Mouse (Mus musculus): ENCODE data around the gene Ldb1. TPM values are rescaled to one million over a fixed set of nuclear protein-coding genes. Genes with fewer than 3 reads are reported as not detected.

Gene Ldb1
- polyA plus RNA-seq, 1 experiment from 2014 or later = 93.0 TPM

DNA sequence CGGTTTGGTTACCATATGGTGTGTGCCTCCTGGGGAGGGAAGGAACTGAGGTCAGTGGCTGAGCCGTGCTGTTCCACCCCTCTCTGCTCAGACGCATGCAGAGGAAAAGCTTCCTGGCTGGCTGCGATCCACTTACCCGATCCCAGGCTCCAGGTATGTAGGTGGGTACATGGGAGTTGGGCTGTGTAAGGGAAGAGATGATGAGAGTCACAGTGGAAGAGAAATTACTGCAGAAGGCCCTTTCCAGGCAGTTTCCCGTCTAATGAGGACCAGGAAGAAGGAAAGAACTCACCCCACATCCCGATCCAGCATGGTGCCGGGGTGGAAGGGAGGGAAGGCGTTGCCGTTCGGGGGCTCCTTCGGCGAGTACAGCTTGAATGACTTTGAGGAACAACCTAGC is 9.0 kb downstream of the Ldb1 start:
- H3K9me3 ChIP-seq (ENCODE audit: control insufficient read depth, low read length) = no peaks in the 10 kb centered on the region
- no peaks in the 10 kb centered on the region for H3K27me3 ChIP-seq (ENCODE audit: control insufficient read depth, insufficient read depth, low read length)
- no peak overlapping the region for H3K4me3 ChIP-seq (ENCODE audit: low read depth, low read length)
- DNase-seq (ENCODE audit: low spot score) (no peak), ATAC-seq (ENCODE audit: insufficient read depth, low FRiP score, low TSS enrichment) (no peak)
- no peak overlapping the region for H3K4me2 ChIP-seq (ENCODE audit: low read depth)
- peaks cover 38% of the 10 kb centered on the region for H3K36me3 ChIP-seq (ENCODE audit: control insufficient read depth, insufficient read depth, low read length)
- WGBS = 94% methylated on average over 13 of the region's 13 CpGs
- H3K9ac ChIP-seq (ENCODE audit: low read length) = no peak overlapping the region
- H3K4me1 ChIP-seq (ENCODE audit: control insufficient read depth, insufficient read depth, low read length) = peaks cover 29% of the 10 kb centered on the region
- H3K27ac ChIP-seq (ENCODE audit: low read depth, low read length) = no peak overlapping the region

DNA sequence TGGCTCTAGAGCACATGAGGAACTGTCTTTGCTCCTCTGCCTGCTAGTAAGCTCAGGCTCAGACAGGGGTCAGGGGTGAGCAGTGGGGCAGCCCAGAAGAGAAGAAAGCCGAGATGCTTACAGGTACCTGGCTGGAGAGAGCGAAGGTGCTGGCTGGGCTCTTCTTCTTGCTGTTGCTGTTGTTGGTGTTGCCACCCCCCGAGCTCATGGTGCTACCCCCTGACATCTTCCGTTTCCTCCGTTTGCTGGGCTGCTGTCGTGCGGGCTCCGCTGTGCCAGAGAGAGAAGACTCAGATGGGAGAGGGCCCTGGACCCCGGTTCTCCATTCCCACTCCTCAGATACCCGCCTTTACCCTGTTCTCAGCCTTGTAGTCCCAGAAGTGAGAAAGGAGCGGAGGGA is 11.1 kb downstream of the Ldb1 start:
- H3K27ac ChIP-seq (ENCODE audit: low read depth, low read length) = no peak overlapping the region
- peaks cover 19% of the 10 kb centered on the region for H3K4me1 ChIP-seq (ENCODE audit: control insufficient read depth, insufficient read depth, low read length)
- no peak overlapping the region for H3K4me2 ChIP-seq (ENCODE audit: low read depth)
- H3K27me3 ChIP-seq (ENCODE audit: control insufficient read depth, insufficient read depth, low read length) = no peaks in the 10 kb centered on the region
- no peak overlapping the region for H3K9ac ChIP-seq (ENCODE audit: low read length)
- ATAC-seq (ENCODE audit: insufficient read depth, low FRiP score, low TSS enrichment) = no peak
- H3K36me3 ChIP-seq (ENCODE audit: control insufficient read depth, insufficient read depth, low read length) = peaks cover 43% of the 10 kb centered on the region
- H3K4me3 ChIP-seq (ENCODE audit: low read depth, low read length) = no peak overlapping the region
- 97% methylated on average over 11 of the region's 11 CpGs for WGBS
- no peak for DNase-seq (ENCODE audit: low spot score)
- no peaks in the 10 kb centered on the region for H3K9me3 ChIP-seq (ENCODE audit: control insufficient read depth, low read length)

DNA sequence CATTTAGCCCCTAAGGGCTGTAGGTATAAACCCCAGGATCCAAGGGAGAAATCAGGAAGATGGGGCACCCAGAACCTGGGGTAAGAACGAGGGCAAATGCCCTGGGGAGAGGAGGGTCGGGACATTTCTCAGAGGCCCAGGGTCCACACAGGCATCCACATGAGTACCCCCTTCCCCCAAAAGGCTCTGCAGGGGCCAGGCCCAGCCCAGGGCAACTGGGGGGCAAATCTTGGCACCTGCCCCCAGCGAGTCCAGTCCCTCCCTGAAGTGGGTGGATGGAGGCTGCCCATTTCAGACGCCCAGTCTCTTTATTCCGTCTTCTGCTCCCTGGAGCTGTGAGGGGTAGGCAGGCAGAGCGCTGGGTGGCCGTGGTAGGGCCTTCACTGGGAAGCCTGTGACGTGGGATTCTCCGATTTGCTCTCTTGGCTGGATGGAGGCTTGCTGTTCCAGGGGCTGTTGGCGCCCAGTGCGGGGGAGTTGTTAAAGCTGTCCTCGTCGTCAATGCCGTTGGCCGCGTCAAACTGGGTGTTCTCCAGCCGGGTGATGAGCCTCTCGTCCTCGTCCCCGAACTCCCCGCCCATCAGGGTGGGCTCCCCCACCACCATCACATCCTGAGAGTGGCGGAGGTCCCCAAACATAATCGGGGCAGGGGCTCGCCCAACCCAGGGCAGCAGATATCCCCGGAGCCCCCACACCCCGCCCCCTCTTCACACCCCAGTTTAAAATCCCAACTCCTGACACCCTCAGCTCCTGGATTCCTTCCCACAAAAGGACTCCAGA is 12.1 kb downstream of the Ldb1 start:
- DNase-seq (ENCODE audit: low spot score) (no peak), ATAC-seq (ENCODE audit: insufficient read depth, low FRiP score, low TSS enrichment) (no peak)
- Histone ChIP-seq H3K27me3 (ENCODE audit: control insufficient read depth, insufficient read depth, low read length) (no peaks in the 10 kb centered on the region), H3K9ac (ENCODE audit: low read length) (no peak overlapping the region), H3K4me3 (ENCODE audit: low read depth, low read length) (no peak overlapping the region), H3K27ac (ENCODE audit: low read depth, low read length) (no peak overlapping the region), H3K4me1 (ENCODE audit: control insufficient read depth, insufficient read depth, low read length) (peaks cover 15% of the 10 kb centered on the region), H3K9me3 (ENCODE audit: control insufficient read depth, low read length) (no peaks in the 10 kb centered on the region), H3K4me2 (ENCODE audit: low read depth) (no peak overlapping the region), H3K36me3 (ENCODE audit: control insufficient read depth, insufficient read depth, low read length) (peaks cover 43% of the 10 kb centered on the region)
- 85% methylated on average over 24 of the region's 26 CpGs for WGBS

DNA sequence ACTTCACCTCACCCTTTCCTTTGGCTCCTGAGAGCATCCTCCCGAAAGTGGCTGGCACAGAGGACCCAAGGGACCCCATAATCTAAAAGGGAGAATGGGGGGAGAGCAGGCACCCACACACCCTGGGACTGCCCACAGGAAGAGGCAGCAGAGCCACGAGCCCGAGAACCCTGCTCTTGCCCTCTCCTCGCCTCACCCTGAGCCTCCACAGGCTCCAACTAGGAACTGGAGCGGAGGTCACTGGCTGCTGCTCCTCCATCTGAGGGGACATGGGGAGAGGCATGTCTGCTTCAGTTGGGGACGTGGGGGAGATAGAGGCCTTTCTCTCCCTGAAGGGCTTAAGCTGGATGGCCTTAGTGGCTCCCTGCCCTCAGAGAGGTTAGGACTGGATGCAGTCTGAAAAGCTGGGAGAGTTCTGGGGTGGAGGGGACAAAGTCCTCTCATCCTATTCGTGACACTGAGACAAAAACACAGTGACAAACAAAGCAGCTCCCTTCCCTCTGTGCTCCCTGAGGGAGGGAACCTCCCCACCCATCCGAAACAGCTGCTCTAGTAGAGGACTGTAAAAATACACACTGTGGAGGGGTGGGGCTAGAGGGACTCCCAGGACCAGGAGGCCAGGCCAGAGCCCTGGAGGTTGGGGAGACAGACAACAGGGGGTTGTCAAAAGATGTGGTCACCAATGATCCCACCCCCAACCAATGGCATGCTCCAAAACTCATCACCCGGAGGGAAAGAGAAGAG is 13.2 kb downstream of the Ldb1 start:
- peaks cover 43% of the 10 kb centered on the region for H3K36me3 ChIP-seq (ENCODE audit: control insufficient read depth, insufficient read depth, low read length)
- ATAC-seq (ENCODE audit: insufficient read depth, low FRiP score, low TSS enrichment) = no peak
- 83% methylated on average over 9 of the region's 9 CpGs for WGBS
- H3K27ac ChIP-seq (ENCODE audit: low read depth, low read length) = no peak overlapping the region
- H3K27me3 ChIP-seq (ENCODE audit: control insufficient read depth, insufficient read depth, low read length) = no peaks in the 10 kb centered on the region
- H3K4me3 ChIP-seq (ENCODE audit: low read depth, low read length) = no peak overlapping the region
- H3K4me1 ChIP-seq (ENCODE audit: control insufficient read depth, insufficient read depth, low read length) = peaks cover 4% of the 10 kb centered on the region
- no peaks in the 10 kb centered on the region for H3K9me3 ChIP-seq (ENCODE audit: control insufficient read depth, low read length)
- no peak overlapping the region for H3K4me2 ChIP-seq (ENCODE audit: low read depth)
- DNase-seq (ENCODE audit: low spot score) = no peak
- H3K9ac ChIP-seq (ENCODE audit: low read length) = no peak overlapping the region

DNA sequence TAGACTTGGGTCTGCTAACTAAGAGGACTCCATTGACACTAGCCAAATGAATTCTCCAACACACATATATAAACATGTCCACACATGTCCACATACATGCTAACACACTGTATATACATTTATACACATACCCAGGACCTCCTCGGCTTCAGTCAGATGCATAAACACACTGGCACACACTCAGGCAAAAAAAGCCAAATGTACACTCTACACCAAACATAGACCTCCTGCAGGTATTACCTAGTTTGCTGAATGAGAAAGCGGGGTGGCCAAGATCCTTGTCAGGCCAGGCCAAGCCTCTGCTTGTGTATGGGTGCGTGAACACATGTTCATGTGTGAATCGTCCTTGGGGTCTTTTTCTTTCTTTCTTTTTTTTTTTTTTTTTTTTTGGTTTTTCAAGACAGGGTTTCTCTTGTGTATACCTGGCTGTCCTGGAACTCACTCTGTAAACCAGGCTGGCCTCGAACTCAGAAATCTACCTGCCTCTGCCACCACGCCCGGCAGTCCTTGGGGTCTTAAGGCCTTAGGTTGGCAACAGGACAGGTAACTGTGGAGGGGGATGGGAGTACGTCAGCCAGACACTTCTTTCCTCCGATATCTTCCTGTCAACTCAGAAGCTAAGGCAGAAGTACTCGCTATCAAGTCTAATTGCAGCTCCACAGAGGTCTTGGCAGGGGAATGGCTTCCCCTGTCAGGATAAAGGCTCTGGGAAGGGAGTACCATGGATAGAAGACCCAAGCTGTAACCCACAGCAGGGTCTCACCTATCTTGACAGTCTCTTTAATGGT is 14.6 kb downstream of the Ldb1 start:
- DNase-seq (ENCODE audit: low spot score) = no peak
- H3K4me3 ChIP-seq (ENCODE audit: low read depth, low read length) = no peak overlapping the region
- no peaks in the 10 kb centered on the region for H3K9me3 ChIP-seq (ENCODE audit: control insufficient read depth, low read length)
- no peak overlapping the region for H3K27ac ChIP-seq (ENCODE audit: low read depth, low read length)
- no peak overlapping the region for H3K9ac ChIP-seq (ENCODE audit: low read length)
- no peaks in the 10 kb centered on the region for H3K27me3 ChIP-seq (ENCODE audit: control insufficient read depth, insufficient read depth, low read length)
- no peak overlapping the region for H3K4me2 ChIP-seq (ENCODE audit: low read depth)
- H3K4me1 ChIP-seq (ENCODE audit: control insufficient read depth, insufficient read depth, low read length) = no peaks in the 10 kb centered on the region; the same call in 1 of the 2 replicates
- WGBS = 93% methylated on average over 10 of the region's 10 CpGs
- ATAC-seq (ENCODE audit: insufficient read depth, low FRiP score, low TSS enrichment) = no peak
- H3K36me3 ChIP-seq (ENCODE audit: control insufficient read depth, insufficient read depth, low read length) = peaks cover 36% of the 10 kb centered on the region

DNA sequence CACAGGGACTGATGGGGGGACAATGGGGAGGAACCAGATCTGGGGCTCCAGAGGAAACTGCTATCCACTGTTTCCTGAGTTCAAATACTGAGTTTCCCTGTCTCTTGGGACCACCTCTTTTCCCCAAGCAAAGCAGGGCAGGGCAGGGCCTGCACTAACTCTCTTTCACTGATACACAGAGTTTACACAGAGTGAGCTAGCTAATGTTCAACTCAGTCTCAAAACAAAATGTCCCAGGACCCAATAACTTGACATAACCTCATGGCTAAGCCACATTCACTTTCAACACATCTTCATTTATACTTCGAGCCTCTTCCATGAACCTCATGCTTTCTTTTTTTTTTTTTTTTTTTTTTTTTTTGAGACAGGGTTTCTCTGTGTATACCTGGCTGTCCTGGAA is 15.4 kb downstream of the Ldb1 start:
- no peaks in the 10 kb centered on the region; the same call in 1 of the 2 replicates for H3K4me1 ChIP-seq (ENCODE audit: control insufficient read depth, insufficient read depth, low read length)
- WGBS = 96% methylated on average over 1 of the region's 1 CpGs
- DNase-seq (ENCODE audit: low spot score) = no peak
- no peaks in the 10 kb centered on the region for H3K27me3 ChIP-seq (ENCODE audit: control insufficient read depth, insufficient read depth, low read length)
- H3K27ac ChIP-seq (ENCODE audit: low read depth, low read length) = no peak overlapping the region
- H3K4me3 ChIP-seq (ENCODE audit: low read depth, low read length) = no peak overlapping the region
- no peak overlapping the region for H3K4me2 ChIP-seq (ENCODE audit: low read depth)
- no peak overlapping the region for H3K9ac ChIP-seq (ENCODE audit: low read length)
- no peak for ATAC-seq (ENCODE audit: insufficient read depth, low FRiP score, low TSS enrichment)
- H3K36me3 ChIP-seq (ENCODE audit: control insufficient read depth, insufficient read depth, low read length) = peaks cover 29% of the 10 kb centered on the region
- H3K9me3 ChIP-seq (ENCODE audit: control insufficient read depth, low read length) = no peaks in the 10 kb centered on the region

DNA sequence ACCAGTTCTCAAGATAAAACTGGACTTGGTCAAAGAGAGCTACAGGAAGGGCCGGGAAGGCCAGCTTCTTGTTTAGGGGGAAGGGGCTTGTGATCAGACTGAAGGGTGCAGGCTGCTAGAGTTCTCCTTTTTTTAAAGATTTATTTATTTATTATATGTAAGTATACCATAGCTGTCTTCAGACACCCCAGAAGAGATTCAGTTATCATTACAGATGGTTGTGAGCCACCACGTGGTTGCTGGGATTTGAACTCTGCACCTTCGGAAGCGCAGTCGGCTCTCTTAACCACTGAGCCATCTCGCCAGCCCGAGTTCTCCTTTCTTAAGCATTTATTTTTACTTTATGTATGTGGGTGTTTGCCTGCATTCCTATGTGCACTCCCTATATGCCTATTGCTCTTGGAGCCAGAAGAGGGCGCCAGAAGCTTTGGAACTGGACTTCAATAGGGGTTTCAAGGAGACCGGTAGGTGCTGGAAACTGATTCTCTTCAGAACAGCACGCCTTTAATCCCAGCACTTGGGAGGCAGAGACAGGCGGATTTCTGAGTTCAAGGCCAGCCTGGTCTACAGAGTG is 16.2 kb downstream of the Ldb1 start:
- 73% methylated on average over 11 of the region's 11 CpGs for WGBS
- H3K4me2 ChIP-seq (ENCODE audit: low read depth) = no peak overlapping the region
- ATAC-seq (ENCODE audit: insufficient read depth, low FRiP score, low TSS enrichment) (no peak), DNase-seq (ENCODE audit: low spot score) (no peak)
- no peaks in the 10 kb centered on the region for H3K9me3 ChIP-seq (ENCODE audit: control insufficient read depth, low read length)
- no peaks in the 10 kb centered on the region for H3K27me3 ChIP-seq (ENCODE audit: control insufficient read depth, insufficient read depth, low read length)
- no peak overlapping the region for H3K9ac ChIP-seq (ENCODE audit: low read length)
- H3K36me3 ChIP-seq (ENCODE audit: control insufficient read depth, insufficient read depth, low read length) = peaks cover 21% of the 10 kb centered on the region
- H3K27ac ChIP-seq (ENCODE audit: low read depth, low read length) = no peak overlapping the region
- H3K4me3 ChIP-seq (ENCODE audit: low read depth, low read length) = no peak overlapping the region
- no peaks in the 10 kb centered on the region; the same call in 1 of the 2 replicates for H3K4me1 ChIP-seq (ENCODE audit: control insufficient read depth, insufficient read depth, low read length)

DNA sequence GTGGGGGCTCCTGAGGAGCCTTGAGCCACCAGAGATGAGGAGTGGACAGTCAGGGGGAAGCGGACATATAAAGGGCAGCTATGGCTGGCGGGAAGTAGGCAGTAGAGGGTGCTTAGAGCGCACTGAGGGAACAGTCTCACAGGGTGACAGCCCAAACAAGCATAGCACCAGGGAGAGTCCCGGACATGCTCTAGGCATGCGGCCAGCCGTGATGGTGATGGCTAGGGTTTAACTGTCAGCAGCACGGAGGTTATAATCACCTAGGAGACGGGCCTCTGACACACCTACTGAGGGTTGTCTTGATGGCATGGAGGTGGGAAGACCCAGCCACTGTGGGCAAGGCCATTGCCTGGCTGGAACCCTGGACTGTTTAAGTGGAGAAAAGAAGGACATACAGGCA is 18.4 kb downstream of the Ldb1 start:
- no peaks in the 10 kb centered on the region; the same call in 1 of the 2 replicates for H3K4me1 ChIP-seq (ENCODE audit: control insufficient read depth, insufficient read depth, low read length)
- no peak for DNase-seq (ENCODE audit: low spot score)
- no peak overlapping the region for H3K4me3 ChIP-seq (ENCODE audit: low read depth, low read length)
- no peak overlapping the region for H3K9ac ChIP-seq (ENCODE audit: low read length)
- H3K4me2 ChIP-seq (ENCODE audit: low read depth) = no peak overlapping the region
- H3K36me3 ChIP-seq (ENCODE audit: control insufficient read depth, insufficient read depth, low read length) = peaks cover 7% of the 10 kb centered on the region; the same call in 1 of the 2 replicates
- no peak for ATAC-seq (ENCODE audit: insufficient read depth, low FRiP score, low TSS enrichment)
- WGBS = 68% methylated on average over 8 of the region's 8 CpGs
- no peak overlapping the region for H3K27ac ChIP-seq (ENCODE audit: low read depth, low read length)
- H3K9me3 ChIP-seq (ENCODE audit: control insufficient read depth, low read length) = no peaks in the 10 kb centered on the region
- H3K27me3 ChIP-seq (ENCODE audit: control insufficient read depth, insufficient read depth, low read length) = no peaks in the 10 kb centered on the region

Measured in neural tube, embryonic 11.5 days (tissue).